Mouse (Mus musculus) T-helper 17 cell (primary cell): ENCODE data around the gene Tbx15.

Experiments
- in situ Hi-C, 2 experiments: fragments of 300-600 bp; cut with MboI, MseI; formaldehyde crosslinking; loops; 1 replicate in 1 of 2; 2 replicates in 1 of 2; pipeline ENCODE4 v1.15.1; 2025; ENCODE audit warnings: high pct_unique_total_duplicates in 2 of 2

Gene Tbx15

DNA sequence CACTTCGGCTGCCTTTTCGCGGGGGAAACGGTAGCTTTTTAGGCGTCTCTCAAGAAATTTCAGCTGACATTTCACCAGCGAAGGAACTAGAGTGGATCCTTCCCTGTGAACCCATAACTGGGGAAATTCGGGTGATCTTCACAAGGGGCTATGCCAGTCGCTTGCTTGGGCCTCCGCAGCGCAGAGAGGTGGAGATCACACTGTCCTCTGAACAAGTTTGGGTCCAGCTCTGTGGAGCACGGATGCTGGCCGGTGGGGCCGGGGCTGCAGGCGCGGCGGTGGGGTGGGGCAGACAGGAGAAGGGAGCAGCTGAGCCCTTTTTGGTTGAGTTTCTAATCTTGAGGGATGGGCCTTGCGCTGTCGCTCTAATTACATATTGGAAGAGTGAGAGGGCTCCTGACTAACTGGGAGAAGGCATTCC lies 21.2 kb downstream of the Tbx15 start:
- in situ Hi-C loops: loop anchor here in 1 of 2 experiments (25.0 kb wide), 1 partner anchor 1651 kb away; the partner anchor contains the start of gene Trim45

DNA sequence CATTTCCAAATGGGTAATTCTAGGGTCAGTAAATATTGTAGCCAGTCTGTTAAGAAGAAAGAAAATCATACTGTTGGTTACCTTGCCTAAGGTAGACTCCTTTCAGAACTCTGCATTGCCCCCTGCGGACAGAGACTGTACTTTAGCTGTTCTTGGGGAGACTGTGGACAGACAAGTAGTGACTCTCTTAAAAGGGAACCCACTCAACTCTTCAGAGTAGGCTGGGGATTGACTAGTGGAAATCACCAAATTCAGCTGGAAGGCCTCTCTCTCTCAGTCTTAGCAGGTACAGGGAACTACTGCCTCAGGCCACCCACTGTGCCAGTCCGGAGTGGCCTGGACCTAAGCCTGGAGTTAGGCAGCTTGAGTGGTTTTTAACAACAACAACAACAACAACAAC lies 21.8 kb downstream of the Tbx15 start:
- in situ Hi-C loops: loop anchor here in 1 of 2 experiments (25.0 kb wide), 1 partner anchor 1650 kb away; the partner anchor contains the start of gene Trim45

DNA sequence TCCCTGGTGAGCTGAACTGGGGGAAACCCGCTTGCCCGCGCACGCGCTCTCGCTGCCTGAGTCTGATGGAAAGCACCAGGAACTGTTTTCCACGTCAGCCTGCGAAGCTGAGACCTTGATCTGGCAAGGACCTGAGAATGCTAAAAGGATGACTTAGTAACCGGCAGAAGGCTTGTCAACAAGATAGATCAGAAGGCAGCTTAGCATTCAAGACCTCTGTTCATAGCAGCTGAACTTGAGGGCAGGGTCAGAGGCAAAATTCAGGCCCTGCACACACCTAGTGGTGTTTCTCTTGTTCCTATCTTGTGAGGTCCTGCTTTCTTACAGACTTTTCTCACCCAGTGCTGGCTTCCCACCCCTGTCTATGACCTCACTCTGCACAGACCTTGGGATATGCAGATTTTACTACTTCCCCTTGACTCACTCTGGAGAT lies 23.3 kb downstream of the Tbx15 start:
- in situ Hi-C loops: loop anchor here in 1 of 2 experiments (25.0 kb wide), 1 partner anchor 1649 kb away; the partner anchor contains the start of gene Trim45

DNA sequence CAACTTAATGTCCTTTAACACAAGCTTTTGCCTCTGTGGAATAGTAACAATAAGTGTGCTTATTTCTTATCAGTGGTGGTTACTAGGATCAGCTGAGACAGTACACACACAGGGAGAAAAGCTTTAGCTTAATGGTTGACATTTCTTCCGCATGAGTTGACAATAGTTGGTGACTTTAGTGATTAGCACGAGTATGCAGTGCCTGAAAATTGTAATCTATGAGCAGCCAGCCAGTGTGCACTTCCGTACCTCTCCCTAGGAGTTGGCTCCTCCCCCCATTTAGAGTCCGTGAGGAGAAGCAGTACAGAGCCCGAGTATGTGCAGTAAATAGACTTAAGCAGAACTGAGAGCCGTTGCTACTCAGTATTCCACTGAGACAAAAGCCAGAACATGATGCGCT lies 24.5 kb downstream of the Tbx15 start:
- in situ Hi-C loops: loop anchor here in 1 of 2 experiments (25.0 kb wide), 1 partner anchor 1648 kb away; the partner anchor contains the start of gene Trim45

DNA sequence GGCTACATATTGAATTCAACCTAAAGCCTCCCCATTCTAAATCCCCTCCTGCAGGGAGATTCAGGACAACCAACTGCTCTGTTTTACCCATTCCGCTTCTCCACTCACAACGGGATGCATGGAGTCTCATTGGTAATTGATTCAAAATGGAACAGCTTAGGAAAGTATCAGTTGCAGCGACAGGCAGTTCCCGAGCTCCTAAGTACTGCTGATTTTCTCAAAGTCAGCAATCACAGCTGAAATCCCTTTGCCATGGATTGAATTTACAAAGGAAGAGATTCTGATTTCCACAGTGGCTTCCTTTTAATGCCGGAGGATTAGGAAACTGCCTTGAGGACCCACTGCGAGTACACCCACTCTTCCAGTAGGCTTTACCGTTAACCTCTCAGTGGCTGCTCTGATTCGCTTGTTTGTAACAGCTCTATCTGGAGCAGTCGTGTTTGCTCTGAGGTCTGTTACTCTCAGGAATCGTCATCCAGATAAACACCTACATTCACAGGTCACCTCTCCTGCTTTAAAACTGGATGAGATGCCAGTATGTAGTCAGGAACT lies 26.6 kb downstream of the Tbx15 start:
- in situ Hi-C loops: loop anchor here in 1 of 2 experiments (25.0 kb wide), 1 partner anchor 1645 kb away; the partner anchor contains the start of gene Trim45

DNA sequence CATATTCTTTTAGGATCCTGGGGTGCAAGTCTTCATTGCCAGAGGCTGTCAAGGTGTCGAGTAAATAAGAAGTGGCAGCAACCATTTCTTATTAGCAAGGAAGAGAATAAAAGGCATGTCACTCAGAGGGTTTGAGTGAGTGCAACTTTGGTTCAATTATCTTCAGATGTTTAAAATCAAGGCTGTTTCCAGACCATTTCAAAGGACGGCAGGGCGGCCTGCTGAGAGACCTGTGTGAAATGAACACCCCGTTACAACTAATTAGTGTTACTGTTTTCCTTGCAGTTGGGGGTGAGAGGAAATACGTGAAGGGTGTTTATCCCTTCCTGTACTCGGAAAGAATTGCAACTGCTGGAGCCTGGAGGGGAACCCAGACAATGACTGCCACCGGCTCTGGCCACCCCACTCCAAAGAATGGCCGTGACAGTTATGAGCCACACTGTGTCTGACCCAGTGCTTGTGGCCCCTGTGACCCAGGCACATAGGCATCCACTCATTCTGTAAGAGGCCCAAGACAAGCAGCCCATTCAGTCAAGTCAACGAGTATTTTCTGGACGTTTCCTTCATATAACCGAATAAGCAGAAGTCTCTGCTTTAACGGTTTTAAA lies 37.9 kb downstream of the Tbx15 start:
- in situ Hi-C loops: loop anchor here in 1 of 2 experiments (25.0 kb wide), 1 partner anchor 366 kb away; no protein-coding TSS in a partner anchor

DNA sequence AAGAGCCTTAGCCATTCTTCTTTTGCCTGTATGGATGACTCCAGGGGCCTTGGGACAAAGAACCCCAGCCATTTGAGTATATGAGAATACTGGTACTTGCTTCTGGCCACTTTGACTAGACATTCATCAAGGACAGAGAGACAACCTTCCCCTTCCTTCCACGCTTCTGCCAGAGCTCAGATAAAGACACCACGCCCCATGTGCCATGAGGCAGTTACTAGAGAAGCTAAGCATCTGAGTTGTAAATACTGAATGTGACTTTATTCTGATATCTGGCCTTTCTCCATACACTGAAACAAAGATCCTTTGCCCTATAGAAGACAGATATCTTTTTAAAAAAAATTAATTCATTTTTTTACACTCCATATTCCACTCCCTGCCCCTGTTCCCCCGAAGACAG lies 39.5 kb downstream of the Tbx15 start:
- in situ Hi-C loops: loop anchor here in 1 of 2 experiments (25.0 kb wide), 1 partner anchor 367 kb away; no protein-coding TSS in a partner anchor

DNA sequence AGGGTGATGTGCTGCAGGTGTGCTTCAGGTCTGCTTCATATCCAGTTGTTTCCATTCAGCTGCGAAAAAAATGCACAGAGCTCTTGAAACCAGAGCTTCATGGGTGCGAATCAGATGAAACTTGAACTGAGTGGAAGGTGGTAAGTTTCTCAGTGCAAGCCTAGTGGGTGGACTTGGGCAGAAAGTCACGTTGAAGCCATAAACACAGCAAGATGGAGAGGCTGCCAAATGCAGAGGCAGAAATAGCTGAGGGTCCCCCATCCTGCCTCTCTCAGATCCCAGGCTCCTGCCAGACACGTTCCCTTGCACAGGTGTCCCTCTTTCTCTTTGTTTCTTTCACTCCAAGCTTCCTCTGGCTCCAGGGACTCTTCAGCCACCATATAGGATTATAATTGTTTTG lies 41.3 kb downstream of the Tbx15 start:
- in situ Hi-C loops: loop anchor here in 1 of 2 experiments (25.0 kb wide), 1 partner anchor 369 kb away; no protein-coding TSS in a partner anchor

DNA sequence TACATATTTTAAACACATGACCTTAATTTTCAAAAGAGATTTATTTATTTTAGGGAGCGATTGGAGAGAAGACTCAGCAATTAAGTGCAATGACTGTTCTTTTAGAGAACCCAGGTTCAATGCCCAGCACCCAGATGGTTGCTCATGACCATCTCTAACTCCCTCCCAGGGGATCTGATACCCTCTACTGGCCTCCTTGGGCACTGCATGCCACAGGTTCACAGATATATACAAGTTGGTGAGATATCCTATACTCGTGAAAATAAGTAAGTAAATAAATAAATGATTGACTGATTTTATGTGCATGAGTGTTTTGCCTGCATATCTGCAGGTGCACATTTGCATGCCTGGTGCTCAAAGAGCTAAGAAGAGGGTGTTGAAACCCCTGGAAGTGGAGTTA lies 48.1 kb downstream of the Tbx15 start:
- in situ Hi-C loops: loop anchor here in 1 of 2 experiments (25.0 kb wide), 1 partner anchor 376 kb away; no protein-coding TSS in a partner anchor

DNA sequence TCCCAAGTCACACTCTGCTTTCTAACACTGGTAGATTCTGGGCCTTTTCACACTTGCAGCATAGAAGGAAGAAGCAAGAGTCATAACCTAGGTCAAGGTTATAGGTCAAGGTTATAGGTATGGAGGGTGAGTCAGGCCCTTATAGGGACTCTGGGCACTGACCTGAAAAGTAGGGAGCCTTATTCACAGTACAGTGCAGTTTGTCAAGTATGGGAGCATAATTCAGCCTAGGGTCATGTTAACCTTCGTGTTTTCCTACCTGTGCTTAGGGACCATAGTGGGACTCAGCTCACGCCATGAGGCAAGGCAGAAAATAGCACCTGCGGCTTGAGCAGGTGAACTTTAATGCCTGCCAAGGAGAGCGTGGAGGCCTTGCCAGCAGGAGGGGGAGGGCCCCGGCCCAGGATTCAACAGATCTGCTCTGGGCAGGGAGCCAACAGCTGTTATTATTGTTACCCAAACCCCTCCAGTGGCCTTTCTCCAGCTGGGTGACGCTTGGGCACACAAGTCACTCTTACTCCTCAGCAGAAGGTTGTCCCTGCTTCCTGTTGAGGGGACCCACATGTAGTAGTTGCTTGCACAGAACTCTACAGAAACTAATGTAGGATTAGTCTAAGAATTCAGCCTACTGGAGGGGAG lies 50.0 kb downstream of the Tbx15 start:
- in situ Hi-C loops: loop anchor here in 1 of 2 experiments (25.0 kb wide), 1 partner anchor 378 kb away; no protein-coding TSS in a partner anchor

DNA sequence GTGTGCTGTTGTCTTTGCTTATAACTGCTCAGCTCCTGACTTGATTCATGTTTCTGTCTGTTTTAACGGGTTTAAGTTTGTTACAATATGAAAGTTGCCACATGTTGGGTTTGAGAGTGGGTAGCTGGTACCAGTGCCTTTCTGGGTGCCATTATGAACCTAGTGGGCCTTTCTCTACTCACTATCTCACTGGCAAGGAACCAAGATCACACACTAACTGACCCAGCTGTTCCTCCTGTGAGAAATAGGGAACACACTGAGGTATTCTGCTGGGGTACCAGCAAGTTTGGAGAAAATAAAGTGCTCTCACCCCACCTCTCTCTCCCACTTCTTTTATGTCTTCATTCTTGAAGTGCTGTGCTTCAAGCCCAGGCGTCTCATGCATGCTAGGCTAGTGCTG lies 50.7 kb downstream of the Tbx15 start:
- in situ Hi-C loops: loop anchor here in 1 of 2 experiments (25.0 kb wide), 1 partner anchor 379 kb away; no protein-coding TSS in a partner anchor

DNA sequence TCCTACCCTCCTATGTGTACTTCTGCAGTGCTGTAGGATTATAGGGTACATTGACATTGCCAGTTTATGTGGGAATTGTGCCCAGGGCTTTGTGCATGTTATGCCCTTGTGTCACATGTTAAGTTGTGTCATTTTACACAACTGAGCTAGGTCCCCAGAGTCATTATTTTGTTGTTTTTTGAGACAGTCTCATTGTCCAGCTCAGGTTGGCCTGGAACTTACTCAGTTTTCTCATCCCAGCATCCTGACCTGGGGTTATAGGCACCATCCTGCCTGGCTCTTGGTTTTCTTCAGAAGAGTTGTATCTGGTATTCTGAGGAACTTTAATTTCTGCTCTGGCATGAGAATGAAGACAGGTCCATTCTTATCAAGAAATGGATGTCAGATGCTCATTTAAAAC lies 51.2 kb downstream of the Tbx15 start:
- in situ Hi-C loops: loop anchor here in 1 of 2 experiments (25.0 kb wide), 1 partner anchor 379 kb away; no protein-coding TSS in a partner anchor

DNA sequence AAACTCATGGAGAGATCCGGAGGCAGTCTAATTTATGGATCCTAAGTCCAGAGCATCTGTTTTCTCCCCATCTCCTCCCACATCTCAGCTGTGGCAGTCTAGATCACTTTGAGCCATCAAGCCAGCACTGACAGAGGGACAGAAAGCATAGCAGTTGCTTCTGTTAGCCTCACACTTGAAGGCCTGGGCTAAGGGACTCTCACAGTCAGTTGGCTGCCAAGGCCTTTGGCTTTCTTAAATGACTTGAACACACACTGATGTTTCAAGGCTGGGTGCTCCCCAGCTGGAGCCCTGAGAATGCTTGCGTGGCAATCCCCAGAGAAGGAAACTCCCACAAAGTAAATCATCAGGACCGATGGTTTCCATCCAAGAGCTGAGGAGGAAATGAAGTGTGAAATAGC lies 52.4 kb downstream of the Tbx15 start:
- in situ Hi-C loops: loop anchor here in 1 of 2 experiments (25.0 kb wide), 1 partner anchor 380 kb away; no protein-coding TSS in a partner anchor

DNA sequence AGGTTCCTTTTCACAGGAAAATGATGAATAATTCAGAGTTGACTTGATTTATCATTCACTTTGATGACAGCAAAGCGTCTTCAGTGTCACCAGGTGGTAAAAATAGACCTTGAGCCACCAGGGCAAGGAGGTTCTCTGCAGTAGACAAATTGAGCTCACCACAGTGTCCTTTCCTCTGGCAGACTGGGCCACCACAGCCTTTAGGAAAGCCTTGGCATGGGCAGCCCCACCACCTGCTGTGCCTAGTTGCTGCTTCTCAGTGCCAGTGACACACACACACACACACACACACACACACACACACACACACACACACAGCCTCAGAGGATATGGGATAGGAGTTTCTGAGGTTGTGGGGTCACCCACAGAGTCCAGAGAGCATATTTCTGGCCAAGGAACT lies 54.0 kb downstream of the Tbx15 start:
- in situ Hi-C loops: loop anchor here in 1 of 2 experiments (25.0 kb wide), 1 partner anchor 382 kb away; no protein-coding TSS in a partner anchor

DNA sequence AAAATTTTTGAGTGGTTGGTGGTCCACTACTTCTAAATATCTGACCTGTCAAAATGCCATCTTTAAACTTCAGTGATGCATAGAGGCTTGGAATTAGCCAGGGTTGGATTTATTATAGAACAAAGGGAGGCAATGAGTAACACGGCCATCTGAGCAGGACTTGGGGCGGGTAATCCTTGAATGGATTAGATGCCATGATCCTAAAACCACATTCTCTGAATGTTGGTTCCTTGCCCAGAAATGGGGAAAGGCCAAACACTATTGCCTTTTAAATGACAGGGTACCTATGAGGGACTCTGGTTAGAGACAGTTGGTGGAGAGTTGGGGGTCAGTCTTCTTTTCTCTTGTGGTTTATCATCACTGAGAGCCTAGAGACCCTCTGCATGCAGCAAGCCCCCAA lies 55.1 kb downstream of the Tbx15 start:
- in situ Hi-C loops: loop anchor here in 1 of 2 experiments (25.0 kb wide), 1 partner anchor 383 kb away; no protein-coding TSS in a partner anchor

DNA sequence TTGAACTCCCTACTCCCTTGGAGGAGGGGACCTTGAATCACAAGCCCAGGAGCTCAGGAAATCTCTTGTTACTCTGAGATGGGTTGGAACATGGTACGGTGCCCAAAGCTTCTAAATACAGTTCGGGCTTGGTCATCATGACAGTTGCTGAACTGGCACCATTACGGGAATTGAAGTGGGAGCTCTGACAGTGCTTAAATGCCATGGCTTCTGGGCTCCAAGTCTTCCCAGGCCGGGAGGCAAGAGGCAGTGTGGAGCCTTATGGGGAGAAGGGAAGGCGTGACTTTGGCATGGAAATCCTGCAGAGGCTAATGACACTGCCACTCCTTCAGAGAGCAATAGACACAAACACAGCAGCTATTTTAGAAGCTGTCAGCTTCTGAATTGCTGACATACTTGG lies 56.0 kb downstream of the Tbx15 start:
- in situ Hi-C loops: loop anchor here in 1 of 2 experiments (25.0 kb wide), 1 partner anchor 384 kb away; no protein-coding TSS in a partner anchor

DNA sequence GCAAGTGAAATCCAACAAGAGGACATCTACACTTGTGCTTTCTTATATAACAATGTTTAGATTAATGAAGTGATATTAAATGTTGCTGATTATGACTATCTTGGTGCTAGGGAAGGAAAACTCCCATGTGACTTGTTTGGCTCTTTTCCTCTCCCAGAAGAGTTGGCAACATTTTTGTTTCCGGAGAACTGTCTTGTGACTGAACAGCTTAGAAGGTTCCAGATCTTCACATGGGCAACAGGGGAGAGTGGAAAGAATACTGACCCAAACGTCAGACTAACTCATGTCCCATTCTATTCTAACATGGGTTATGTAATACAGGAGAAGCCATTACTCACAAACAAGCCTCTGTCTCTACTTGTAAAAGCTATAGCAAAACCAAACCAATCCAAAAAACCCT lies 60.7 kb downstream of the Tbx15 start:
- in situ Hi-C loops: loop anchor here in 1 of 2 experiments (25.0 kb wide), 1 partner anchor 589 kb away; the partner anchor contains the start of gene Hsd3b2

DNA sequence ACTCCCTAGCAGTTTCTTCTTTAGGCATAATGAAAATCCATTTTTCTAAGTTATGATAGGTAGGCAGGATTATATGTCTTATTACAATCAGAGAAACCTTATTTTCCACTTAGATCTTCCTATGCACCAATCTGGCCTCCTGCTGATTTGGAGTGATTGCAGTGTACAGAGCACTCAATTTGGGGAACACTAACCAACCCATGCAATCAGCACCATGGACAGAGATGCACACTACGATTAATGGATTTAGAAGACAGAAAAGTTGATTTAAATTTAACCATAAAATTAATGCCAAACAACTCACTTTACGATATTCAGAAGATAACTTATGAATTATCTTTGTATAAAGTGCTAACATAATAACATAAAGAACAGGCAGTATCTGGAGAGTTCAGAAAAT lies 70.7 kb downstream of the Tbx15 start:
- in situ Hi-C loops: loop anchor here (10.0 to 25.0 kb wide), 2 partner anchors 599 to 624 kb away; partner anchors contain the start of gene Hsd3b2 (in 1 of the 2)

DNA sequence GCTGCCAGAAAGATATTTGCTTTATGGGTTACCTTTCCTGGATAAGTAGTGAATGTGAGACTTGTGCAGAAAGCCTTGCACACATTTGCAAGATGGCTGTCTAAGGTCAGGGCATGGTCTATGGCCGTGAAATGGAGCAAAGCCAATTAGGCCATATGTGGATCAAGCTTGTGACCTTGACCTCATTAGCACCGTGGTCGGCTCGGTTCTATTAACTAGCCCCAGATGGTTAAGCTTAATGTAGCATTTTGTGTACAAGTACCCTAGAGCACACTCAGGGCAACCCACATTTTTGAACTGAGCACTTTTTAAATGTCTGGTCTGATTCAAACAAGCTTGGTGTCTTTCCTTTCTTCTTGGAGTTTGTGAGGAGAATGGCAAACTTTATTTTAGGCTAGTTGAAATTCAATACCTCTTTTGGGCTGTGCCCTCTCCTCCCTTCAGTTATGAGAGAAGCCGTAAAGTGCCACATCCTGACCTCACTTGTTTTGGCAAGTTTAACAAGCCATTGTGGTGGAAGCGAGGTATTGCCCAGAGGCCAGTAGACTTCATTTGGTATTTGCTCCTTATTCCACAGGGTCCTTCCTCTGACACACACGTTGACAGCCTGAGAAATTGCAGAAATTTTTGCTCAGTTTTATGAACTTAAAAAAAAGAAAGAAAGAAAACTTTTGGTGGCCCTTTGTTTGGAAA lies 71.9 kb downstream of the Tbx15 start:
- in situ Hi-C loops: loop anchor here (10.0 to 25.0 kb wide), 2 partner anchors 600 to 623 kb away; partner anchors contain the start of gene Hsd3b2 (in 1 of the 2)

DNA sequence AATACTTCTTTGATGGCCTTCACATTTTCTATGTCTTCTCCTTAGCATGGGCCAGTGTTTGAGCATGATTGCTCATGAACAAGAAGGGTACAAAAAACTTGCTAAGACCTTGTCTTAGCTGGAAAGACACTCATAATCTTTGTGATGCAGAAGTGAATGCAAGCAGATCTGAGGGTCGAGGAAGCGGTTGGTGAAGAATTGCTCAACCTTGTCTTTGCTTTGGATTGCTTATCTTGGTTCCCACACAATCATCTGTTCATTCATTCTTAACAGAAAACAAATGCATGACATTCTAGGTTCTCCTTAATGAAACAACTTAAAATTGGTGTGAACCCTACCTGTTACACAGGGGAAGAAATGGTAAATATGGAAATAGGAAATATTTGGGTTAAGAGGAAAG lies 82.2 kb downstream of the Tbx15 start:
- in situ Hi-C loops: loop anchor here in 1 of 2 experiments (25.0 kb wide), 1 partner anchor 610 kb away; the partner anchor contains the start of gene Hsd3b2
